Mouse (Mus musculus): ENCODE measurements around the gene Lrpprc.

- no peak for TF ChIP-seq POLR2A (IDR thresholded peaks at IDR 0.05; ENCODE audit: control insufficient read depth, extremely low read depth, insufficient read depth, low read length, poor library complexity)
- no peak for TF ChIP-seq CTCF (IDR thresholded peaks at IDR 0.05; ENCODE audit: borderline replicate concordance, control insufficient read depth, extremely low read depth, insufficient read depth, low read length, poor library complexity)
Observed at GRCm38 (mm10) chr17:84674048-84674447, 116.5 kb downstream of the Lrpprc start.

Data from thymus, adult 2 months (tissue).